Mouse (Mus musculus) CD8-positive naive resting alpha-beta T cell, adult 2 months (primary cell): ENCODE results near the gene Rnf103.

ENCODE experiments used
- DNase-seq, 2 experiments: peaks; one replicate each; pipeline ENCODE4 v3.0.0; 2022; ENCODE audit warnings: low read depth in 2 of 2, low spot score in 2 of 2

Gene Rnf103

GRCm38 (mm10) chr6:71492136-71492535 lies 1.6 kb upstream of the Rnf103 start:
- DNase-seq: no peak

- no peak for DNase-seq
Observed at GRCm38 (mm10) chr6:71492756-71493674, 679 bp upstream of the Rnf103 start.

GRCm38 (mm10) chr6:71494341-71495020 lies 787 bp downstream of the Rnf103 start:
- DNase-seq: peak; percentile 30 to 34

GRCm38 (mm10) chr6:71500575-71500974 lies 6.9 kb downstream of the Rnf103 start:
- no peak for DNase-seq

- DNase-seq: no peak
Observed at GRCm38 (mm10) chr6:71503001-71503400, 9.3 kb downstream of the Rnf103 start.

GRCm38 (mm10) chr6:71503670-71504069 lies 10.0 kb downstream of the Rnf103 start:
- DNase-seq: no peak

- DNase-seq: no peak
Observed at GRCm38 (mm10) chr6:71504091-71504490, 10.4 kb downstream of the Rnf103 start.

- DNase-seq: no peak
Observed at GRCm38 (mm10) chr6:71505671-71506070, 12.0 kb downstream of the Rnf103 start.

- no peak for DNase-seq
Observed at GRCm38 (mm10) chr6:71519476-71519875, 25.8 kb downstream of the Rnf103 start.

- no peak for DNase-seq
Observed at GRCm38 (mm10) chr6:71525556-71525955, 31.9 kb downstream of the Rnf103 start.

- no peak for DNase-seq
Observed at GRCm38 (mm10) chr6:71527056-71527455, 33.4 kb downstream of the Rnf103 start.

- no peak for DNase-seq
Observed at GRCm38 (mm10) chr6:71527826-71528225, 34.1 kb downstream of the Rnf103 start.

- no peak for DNase-seq
Observed at GRCm38 (mm10) chr6:71530176-71530575, 36.5 kb downstream of the Rnf103 start.

- no peak for DNase-seq
Observed at GRCm38 (mm10) chr6:71537286-71537685, 43.6 kb downstream of the Rnf103 start.

GRCm38 (mm10) chr6:71543686-71544499 lies 50.2 kb downstream of the Rnf103 start, which contains the start of gene Chmp3:
Gene Chmp3 (plus strand): TSS chr6:71543797.
- peak; percentile 84 to 91 for DNase-seq

GRCm38 (mm10) chr6:71555507-71555951 lies 61.8 kb downstream of the Rnf103 start:
- DNase-seq: no peak

GRCm38 (mm10) chr6:71556826-71557225 lies 63.1 kb downstream of the Rnf103 start:
- no peak for DNase-seq
